Mouse (Mus musculus) liver, postnatal 0 days (tissue): Measurements from ENCODE around the gene Ctc1.

Experiments used
- CTCF ChIP-seq: sonication (generic); IDR thresholded peaks from 2 replicates; pipeline ENCODE4 v1.5.1; 2016; ENCODE audit warnings: antibody characterized with exemption, low read depth
- EP300 ChIP-seq: IDR thresholded peaks from 2 replicates; pipeline ENCODE4 v1.6.1; 2016; ENCODE audit warnings: antibody characterized with exemption, low read depth, mild to moderate bottlenecking

- TF ChIP-seq CTCF (no peak), EP300 (no peak)
Observed at GRCm38 (mm10) chr11:69072234-69072633, 56.5 kb downstream of the Ctc1 start.
